Mouse (Mus musculus) ES-E14 (cell line): Measurements from ENCODE around the gene Frrs1. TPM values are rescaled to one million over a fixed set of nuclear protein-coding genes. Genes with fewer than 3 reads are reported as not detected.

Source experiments
- DNase-seq: peaks from one replicate; pipeline ENCODE4 v3.0.0-alpha.2; 2013; ENCODE audit warnings: low read depth, low spot score
- H3K27ac ChIP-seq: 2 replicates; pipeline ENCODE4 v1.5.1; 2012; ENCODE audit warnings: low read depth, mild to moderate bottlenecking, low read length, moderate library complexity, mixed read lengths; ENCODE audit not compliant: poor library complexity, insufficient read depth, severe bottlenecking
- H3K36me3 ChIP-seq: 2 replicates; pipeline ENCODE4 v1.6.1; 2012; ENCODE audit warnings: mild to moderate bottlenecking, low read length, moderate library complexity, mixed read lengths; ENCODE audit not compliant: control insufficient read depth, poor library complexity, insufficient read depth, severe bottlenecking
- H3K4me1 ChIP-seq, 2 experiments: fragments of 150-350 bp in 1 of 2; sonication (generic) in 1 of 2; 2 replicates each; pipeline ENCODE4 v1.6.1; 2012; ENCODE audit warnings: low read length in 2 of 2, mild to moderate bottlenecking in 1 of 2, mixed read lengths in 1 of 2; ENCODE audit not compliant: control insufficient read depth in 2 of 2, insufficient read depth in 2 of 2, poor library complexity in 1 of 2
- H3K4me3 ChIP-seq, 2 experiments: fragments of 150-350 bp in 1 of 2; sonication (generic) in 1 of 2; 2 replicates each; pipeline ENCODE4 v1.5.1; 2012; ENCODE audit warnings: low read length in 2 of 2, low read depth in 1 of 2, mild to moderate bottlenecking in 1 of 2, mixed read lengths in 1 of 2; ENCODE audit not compliant: insufficient read depth in 1 of 2, poor library complexity in 1 of 2, severe bottlenecking in 1 of 2
- H3K9ac ChIP-seq: 2 replicates; pipeline ENCODE4 v1.6.1; 2012; ENCODE audit warnings: low read depth, mild to moderate bottlenecking, low read length, mixed read lengths; ENCODE audit not compliant: poor library complexity, insufficient read depth, severe bottlenecking
- H3K9me3 ChIP-seq: fragments of 150-350 bp; sonication (generic); 2 replicates; pipeline ENCODE4 v1.6.1; 2012; ENCODE audit warnings: low read depth, mild to moderate bottlenecking, low read length; ENCODE audit not compliant: control insufficient read depth, insufficient read depth
- CHD2 ChIP-seq: IDR thresholded peaks from 2 replicates; pipeline ENCODE4 v1.6.1; 2014; ENCODE audit warnings: mild to moderate bottlenecking, low read depth, low read length, inconsistent platforms
- HCFC1 ChIP-seq: IDR thresholded peaks from 2 replicates; pipeline ENCODE4 v1.6.1; 2012; ENCODE audit warnings: low read length, inconsistent platforms, borderline replicate concordance; ENCODE audit not compliant: insufficient read depth
- MAFK ChIP-seq: IDR thresholded peaks from 2 replicates; pipeline ENCODE4 v1.6.1; 2014; ENCODE audit warnings: mild to moderate bottlenecking, low read depth, low read length, inconsistent platforms; ENCODE audit not compliant: insufficient read depth
- ZC3H11A ChIP-seq: IDR thresholded peaks from 2 replicates; pipeline ENCODE4 v1.6.1; 2012; ENCODE audit warnings: low read depth, mild to moderate bottlenecking, inconsistent platforms, low read length, borderline replicate concordance
- ZNF384 ChIP-seq: IDR thresholded peaks from 2 replicates; pipeline ENCODE4 v1.6.1; 2012; ENCODE audit warnings: low read depth, low read length, inconsistent platforms
- in situ Hi-C, 2 experiments: fragments of 600-800 bp; cut with MboI; formaldehyde crosslinking; loops; one replicate each; pipeline ENCODE4 v1.15.1; 2025; ENCODE audit warnings: low sequenced_read_pairs in 2 of 2, inconsistent platforms in 1 of 2; ENCODE audit not compliant: unreplicated experiment in 2 of 2
- total RNA-seq: library from RNA; depleted of rRNA; stranded (reverse); fragments of 300-350 nt; gene quantifications from 2 replicates; pipeline ENCODE4 v1.2.3, GENCODE M21; 2012

The Frrs1 gene
- total RNA-seq, 1 experiment: 69.3 TPM

GRCm38 (mm10) chr3:116861540-116862067 lies 2.3 kb downstream of the Frrs1 start:
- no peaks in the 10 kb centered on the region; the same call in 1 of the 2 replicates for H3K36me3 ChIP-seq
- peak overlapping the region; percentile 61 to 73 for H3K4me3 ChIP-seq
- DNase-seq: peak; percentile 51
- peak overlapping the region; percentile 89 for H3K27ac ChIP-seq
- TF ChIP-seq ZC3H11A (no peak), HCFC1 (0 out of 2 replicates have a peak, but pooled peaks have one; percentile 20)
- H3K4me1 ChIP-seq: peaks cover 7 to 18% of the 10 kb centered on the region in 2 experiments
- in situ Hi-C loops: no loop called here
- H3K9ac ChIP-seq: peak overlapping the region; percentile 83
- H3K9me3 ChIP-seq: no peaks in the 10 kb centered on the region

GRCm38 (mm10) chr3:116862621-116863020 lies 3.4 kb downstream of the Frrs1 start:
- TF ChIP-seq CHD2: no peak
- TF ChIP-seq ZNF384: 0 out of 2 replicates have a peak, but pooled peaks have one; percentile 16
- TF ChIP-seq MAFK: no peak
- no peak for TF ChIP-seq ZC3H11A
- TF ChIP-seq HCFC1: no peak
- no peak for DNase-seq
- no peak overlapping the region; the same call in 1 of the 2 replicates for H3K27ac ChIP-seq
- H3K4me1 ChIP-seq: peaks cover 7 to 17% of the 10 kb centered on the region in 2 experiments
- H3K9ac ChIP-seq: peak overlapping the region; percentile 42; the same call in 1 of the 2 replicates
- H3K9me3 ChIP-seq: no peaks in the 10 kb centered on the region
- peaks cover under 1% of the 10 kb centered on the region for H3K36me3 ChIP-seq
- in situ Hi-C loops: no loop called here
- peak overlapping the region; percentile 44 to 52 for H3K4me3 ChIP-seq

DNA sequence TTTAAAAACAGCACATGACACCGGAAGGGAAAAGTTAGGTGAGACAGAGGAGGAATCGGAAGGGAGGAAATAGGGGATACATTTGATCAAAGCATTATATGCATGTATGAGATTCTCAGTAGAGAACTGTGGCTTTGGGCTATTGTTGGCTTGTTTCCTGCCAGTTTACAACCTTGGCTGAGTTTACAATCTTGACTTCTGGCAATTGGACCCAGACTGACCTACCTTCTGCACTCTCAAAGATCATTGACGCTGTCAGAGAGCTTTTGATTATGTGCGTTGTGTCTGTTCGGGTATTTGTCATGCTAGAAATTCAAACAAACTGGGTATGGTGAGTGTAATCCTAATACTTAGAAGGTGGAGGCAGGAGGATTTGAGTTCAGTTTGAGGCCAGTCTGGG lies 5.2 kb downstream of the Frrs1 start:
- TF ChIP-seq ZC3H11A (no peak), MAFK (no peak), HCFC1 (no peak), CHD2 (no peak), ZNF384 (no peak)
- peaks cover 5 to 7% of the 10 kb centered on the region in 2 experiments for H3K4me1 ChIP-seq
- no peak overlapping the region for H3K27ac ChIP-seq
- in situ Hi-C loops: no loop called here
- no peak for DNase-seq
- peaks cover 3% of the 10 kb centered on the region for H3K36me3 ChIP-seq
- H3K4me3 ChIP-seq: no peak overlapping the region
- no peak overlapping the region for H3K9ac ChIP-seq
- no peaks in the 10 kb centered on the region for H3K9me3 ChIP-seq

GRCm38 (mm10) chr3:116865199-116865636 lies 6.0 kb downstream of the Frrs1 start:
- TF ChIP-seq HCFC1: no peak
- TF ChIP-seq MAFK: no peak
- in situ Hi-C loops: no loop called here

GRCm38 (mm10) chr3:116870372-116870771 lies 11.1 kb downstream of the Frrs1 start:
- Histone ChIP-seq H3K27ac (no peak overlapping the region), H3K4me1 (0 out of 4 replicates have a peak, but pooled peaks cover 0 to 3% of the 10 kb centered on the region in 2 experiments), H3K9ac (no peak overlapping the region), H3K4me3 (no peak overlapping the region; a peak in 1 of 4 replicates), H3K9me3 (no peaks in the 10 kb centered on the region), H3K36me3 (peaks cover 3% of the 10 kb centered on the region)
- in situ Hi-C loops: no loop called here
- DNase-seq: no peak
- TF ChIP-seq HCFC1: no peak

More at GRCm38 (mm10) chr3:116865199-116865636, 6.0 kb downstream of the Frrs1 start:
- peaks cover 4 to 7% of the 10 kb centered on the region in 2 experiments for H3K4me1 ChIP-seq
- H3K36me3 ChIP-seq: peaks cover 3% of the 10 kb centered on the region
- H3K27ac ChIP-seq: no peak overlapping the region
- H3K9me3 ChIP-seq: no peaks in the 10 kb centered on the region
- no peak overlapping the region for H3K9ac ChIP-seq
- H3K4me3 ChIP-seq: no peak overlapping the region
- no peak for DNase-seq
